Mouse (Mus musculus) CH12.LX (cell line): ENCODE measurements at regions not wholly inside any gene's neighbourhood (a gene's known extent, or its start where the extent isn't known, plus 50 kb on each side); places are given as distances from the start of the nearest gene placed in this dataset.

ENCODE experiments used
- CTCF ChIP-seq, 2 experiments: IDR thresholded peaks in 1 of 2; conservative IDR thresholded peaks in 1 of 2; 2 replicates each; pipeline ENCODE4 v1.5.1; 2011 to 2012; ENCODE audit warnings: low read depth in 2 of 2, low read length in 2 of 2, improper control_type of control experiment in 1 of 2, inconsistent platforms in 1 of 2, mild to moderate bottlenecking in 1 of 2, moderate library complexity in 1 of 2
- E2F4 ChIP-seq: IDR thresholded peaks from 2 replicates; pipeline ENCODE4 v1.6.1; 2011; ENCODE audit warnings: low read depth, low read length, improper control_type of control experiment; ENCODE audit not compliant: insufficient replicate concordance
- EP300 ChIP-seq: IDR thresholded peaks from 2 replicates; pipeline ENCODE4 v1.6.1; 2011; ENCODE audit warnings: low read length, improper control_type of control experiment
- HCFC1 ChIP-seq: IDR thresholded peaks from 2 replicates; pipeline ENCODE4 v1.6.1; 2012; ENCODE audit warnings: low read depth, mild to moderate bottlenecking, inconsistent platforms, low read length, improper control_type of control experiment
- POLR2A ChIP-seq: IDR thresholded peaks from 2 replicates; pipeline ENCODE4 v1.6.1; 2011; ENCODE audit warnings: low read depth, mild to moderate bottlenecking, improper control_type of control experiment, low read length
- POLR2AphosphoS2 ChIP-seq: IDR thresholded peaks from 2 replicates; pipeline ENCODE4 v1.6.1; 2011; ENCODE audit warnings: low read depth, low read length, improper control_type of control experiment
- SMC3 ChIP-seq: IDR thresholded peaks from 2 replicates; pipeline ENCODE4 v1.6.1; 2011; ENCODE audit warnings: low read depth, low read length, improper control_type of control experiment
- TBP ChIP-seq: conservative IDR thresholded peaks from 2 replicates; pipeline ENCODE4 v1.6.1; 2011; ENCODE audit warnings: low read depth, low read length, improper control_type of control experiment
- TCF12 ChIP-seq: IDR thresholded peaks from 2 replicates; pipeline ENCODE4 v1.6.1; 2014; ENCODE audit warnings: low read depth, mild to moderate bottlenecking, inconsistent platforms, low read length, improper control_type of control experiment
- ZC3H11A ChIP-seq: IDR thresholded peaks from 2 replicates; pipeline ENCODE4 v1.6.1; 2012; ENCODE audit warnings: low read depth, mild to moderate bottlenecking, inconsistent platforms, low read length, improper control_type of control experiment

GRCm38 (mm10) chr19:35755494-35755893 is 301.8 kb downstream of the Htr7 start:
- no peak for TF ChIP-seq HCFC1
- no peak for TF ChIP-seq CTCF (conservative IDR thresholded peaks at IDR 0.05 in 1 of 2, IDR thresholded peaks at IDR 0.05 in 1 of 2; ENCODE audit: low read depth in 2 of 2, low read length in 2 of 2)
- no peak for TF ChIP-seq TCF12
- TF ChIP-seq POLR2AphosphoS2: no peak
- TF ChIP-seq EP300: no peak
- TF ChIP-seq SMC3: no peak
- no peak for TF ChIP-seq ZC3H11A
- no peak for TF ChIP-seq POLR2A
- TF ChIP-seq TBP: no peak
- no peak for TF ChIP-seq E2F4
